Mouse (Mus musculus) heart, postnatal 0 days (tissue): Measurements from ENCODE around the gene E130208F15Rik.

Experiments
- CTCF ChIP-seq: IDR thresholded peaks from 2 replicates; pipeline ENCODE4 v1.5.1; 2016; ENCODE audit warnings: antibody characterized with exemption, control low read depth, low read depth
- EP300 ChIP-seq: IDR thresholded peaks from 2 replicates; pipeline ENCODE4 v1.6.1; 2016; ENCODE audit warnings: antibody characterized with exemption, low read depth

GRCm38 (mm10) chr7:30295103-30295502, 26.4 kb upstream of the E130208F15Rik start:
- TF ChIP-seq CTCF: no peak
- no peak for TF ChIP-seq EP300
